1 mouse cellular context compared by ENCODE assay signal in genomic region chr4:107063214-107063613, GRCm38 (mm10).
TF ChIP-seq lines count a peak whose summit lies in the region.

No protein-coding gene starts in this region.

TF ChIP-seq in MEL, 35 proteins besides CTCF, POLR2A, EP300 and RAD21 (continued from another document):
- TF ChIP-seq NELFE (IDR thresholded peaks at IDR 0.05; ENCODE audit: low read depth, low read length) (no peak), RCOR1 (IDR thresholded peaks at IDR 0.05; ENCODE audit: low read depth, low read length) (peak; percentile 77), ELF1 (IDR thresholded peaks at IDR 0.05; ENCODE audit: low read depth, low read length) (peak; percentile 79), MEF2A (IDR thresholded peaks at IDR 0.05; ENCODE audit: extremely low read depth, insufficient replicate concordance, low read depth, low read length, poor library complexity, severe bottlenecking) (no peak), TCF12 (IDR thresholded peaks at IDR 0.05; ENCODE audit: low read depth, low read length) (peak; percentile 64; the same call in 1 of the 2 replicates), SMC3 (IDR thresholded peaks at IDR 0.05; ENCODE audit: low read depth, low read length) (no peak), JUND (IDR thresholded peaks at IDR 0.05; ENCODE audit: low read depth, low read length) (no peak), MYC (IDR thresholded peaks at IDR 0.05; ENCODE audit: low read depth, low read length) (no peak), POLR2AphosphoS5 (IDR thresholded peaks at IDR 0.05; ENCODE audit: borderline replicate concordance, low read depth, low read length) (no peak), GATA1 (IDR thresholded peaks at IDR 0.05; ENCODE audit: low read depth, low read length) (peak; percentile 86), MAX (IDR thresholded peaks at IDR 0.05; ENCODE audit: low read length) (no peak), POLR2AphosphoS2 (IDR thresholded peaks at IDR 0.05; ENCODE audit: low read length) (no peak)
TF ChIP-seq in MEL: peak in this region for 10.
